In genomic region chr9:67040963-67041839, GRCm38 (mm10) we compare ENCODE assay signal across 8 mouse cellular contexts. TPM values are rescaled to one million over a fixed set of nuclear protein-coding genes. Genes with fewer than 3 reads are reported as not detected.
DNase-seq lines count a peak whose midpoint lies in the region; ATAC-seq lines count a peak whose summit lies in the region.

No protein-coding gene starts in this region.

- DNase-seq in heart, adult 8-10 months (ENCODE audit: low spot score) = peak; percentile 40
- no peak for DNase-seq in heart, postnatal 36 days
- DNase-seq in midbrain, embryonic 11.5 days (ENCODE audit: low spot score, missing footprints) = peak; percentile 87
- DNase-seq in gastrocnemius, adult 8-10 months (ENCODE audit: low spot score in 2 of 2) = no peak
- DNase-seq in thymus, postnatal 25 days = no peak
- no peak for DNase-seq in adrenal gland, adult 8-10 months

- no peaks in the 10 kb centered on the region for H3K9me3 ChIP-seq in embryonic facial prominence, embryonic 13.5 days
- no peaks in the 10 kb centered on the region for H3K9me3 ChIP-seq in kidney, embryonic 16.5 days (ENCODE audit: low read length)
- H3K9me3 ChIP-seq in midbrain, embryonic 11.5 days (ENCODE audit: control insufficient read depth, low read length) = no peaks in the 10 kb centered on the region

- no peak overlapping the region for H3K9ac ChIP-seq in embryonic facial prominence, embryonic 13.5 days
- peak overlapping the region; percentile 53 for H3K9ac ChIP-seq in kidney, embryonic 16.5 days (replicated peaks; ENCODE audit: low read length)
- 0 out of 2 replicates have a peak overlapping the region, but pooled peaks have one; percentile 22 for H3K9ac ChIP-seq in midbrain, embryonic 11.5 days (ENCODE audit: low read length)

- H3K4me3 ChIP-seq in embryonic facial prominence, embryonic 13.5 days = peak overlapping the region; percentile 75; the same call in 1 of the 2 replicates
- peak overlapping the region; percentile 76 for H3K4me3 ChIP-seq in kidney, embryonic 16.5 days (ENCODE audit: low read length)
- no peak overlapping the region for H3K4me3 ChIP-seq in midbrain, embryonic 11.5 days (ENCODE audit: low read depth, low read length)

- H3K27ac ChIP-seq in embryonic facial prominence, embryonic 13.5 days = no peak overlapping the region
- peak overlapping the region; percentile 77 for H3K27ac ChIP-seq in kidney, embryonic 16.5 days (ENCODE audit: low read length)
- no peak overlapping the region for H3K27ac ChIP-seq in midbrain, embryonic 11.5 days (ENCODE audit: low read depth, low read length)

- no peak for ATAC-seq in embryonic facial prominence, embryonic 13.5 days (ENCODE audit: insufficient number of reproducible peaks, insufficient read depth, low FRiP score, low TSS enrichment, low read depth)
- ATAC-seq in kidney, embryonic 16.5 days (ENCODE audit: low FRiP score, low TSS enrichment) = no peak
- no peak for ATAC-seq in midbrain, embryonic 11.5 days (ENCODE audit: low FRiP score)

- peak overlapping the region; percentile 92 for H3K4me2 ChIP-seq in embryonic facial prominence, embryonic 13.5 days
- peak overlapping the region; percentile 70 for H3K4me2 ChIP-seq in kidney, embryonic 16.5 days (replicated peaks; ENCODE audit: low read depth, low read length)
- peak overlapping the region; percentile 6; the same call in 1 of the 2 replicates for H3K4me2 ChIP-seq in midbrain, embryonic 11.5 days

- H3K27me3 ChIP-seq in embryonic facial prominence, embryonic 13.5 days = no peaks in the 10 kb centered on the region
- no peaks in the 10 kb centered on the region for H3K27me3 ChIP-seq in kidney, embryonic 16.5 days (ENCODE audit: insufficient read depth, low read length)
- H3K27me3 ChIP-seq in midbrain, embryonic 11.5 days (ENCODE audit: control insufficient read depth, insufficient read depth, low read length) = no peaks in the 10 kb centered on the region

- WGBS in embryonic facial prominence, embryonic 13.5 days = 34% methylated on average over 4 of the region's 4 CpGs
- 26% methylated on average over 4 of the region's 4 CpGs for WGBS in kidney, embryonic 16.5 days
- whole genome bisulfite sequencing in midbrain, embryonic 11.5 days = 65% methylated on average over 4 of the region's 4 CpGs

- H3K36me3 ChIP-seq in embryonic facial prominence, embryonic 13.5 days = peaks cover 46% of the 10 kb centered on the region
- peaks cover 3% of the 10 kb centered on the region for H3K36me3 ChIP-seq in kidney, embryonic 16.5 days (ENCODE audit: insufficient read depth, low read length)
- peaks cover under 1% of the 10 kb centered on the region; the same call in 1 of the 2 replicates for H3K36me3 ChIP-seq in midbrain, embryonic 11.5 days (ENCODE audit: control insufficient read depth, insufficient read depth, low read length)

- intact Hi-C loops in heart, postnatal 36 days (cut with DNase I) = loop anchor here (10.0 kb wide), 2 partner anchors 246 to 396 kb away; partner anchors contain the start of genes Aph1b and Gm10647

- peaks cover 75% of the 10 kb centered on the region for H3K4me1 ChIP-seq in embryonic facial prominence, embryonic 13.5 days
- peaks cover 69% of the 10 kb centered on the region for H3K4me1 ChIP-seq in kidney, embryonic 16.5 days (ENCODE audit: insufficient read depth, low read length)
- H3K4me1 ChIP-seq in midbrain, embryonic 11.5 days (ENCODE audit: control insufficient read depth, insufficient read depth, low read length) = peaks cover 31% of the 10 kb centered on the region

RNA-seq across cellular contexts. Expression of gene Tpm1, which starts 8.0 kb away (rescaled TPM):
- over 10,000 TPM in 3 of 4 experiments, 1,000 to 10,000 TPM in 1; 9,382 to 12,072 (median 10,190) TPM for total RNA-seq in heart, adult 8-10 months (2022)
- over 10,000 TPM; 11,452 to 11,878 TPM for total RNA-seq in heart, postnatal 36 days (2021)
- polyA plus RNA-seq in embryonic facial prominence, embryonic 13.5 days (2015; fragmentation: Nextera tagmentation; extraction: Ambion mirVana) = 818 and 902 TPM in 2 replicates
- 578 and 635 TPM in 2 replicates for polyA plus RNA-seq in kidney, embryonic 16.5 days (2015; fragmentation: Nextera tagmentation; extraction: Ambion mirVana)
- polyA plus RNA-seq in midbrain, embryonic 11.5 days (2014; fragmentation: Nextera tagmentation; extraction: Ambion mirVana) = 298 and 333 TPM in 2 replicates
- over 10,000 TPM; 24,112 to 28,307 (median 24,365) TPM for total RNA-seq in gastrocnemius, adult 8-10 months (2022)
- 100 to 1,000 TPM; 153 to 277 (median 212) TPM for total RNA-seq in adrenal gland, adult 8-10 months (2022)

Comparison
In these comparisons a context has a peak if more than half of its experiments do, and no peak if none do; other contexts are left out.
1. DNase-seq: peak in heart, adult 8-10 months (single experiment) and midbrain, embryonic 11.5 days (single experiment); none in heart, postnatal 36 days (0 of 2), gastrocnemius, adult 8-10 months (0 of 2), thymus, postnatal 25 days (single experiment) and adrenal gland, adult 8-10 months (single experiment).
2. H3K4me2 ChIP-seq: peak in every context shown above with its lines; median percentile 92 in embryonic facial prominence, embryonic 13.5 days; 70 in kidney, embryonic 16.5 days; 6 in midbrain, embryonic 11.5 days.
3. RNA of gene Tpm1, which starts 8.0 kb away (total RNA-seq): 24,112 to 28,307 TPM in gastrocnemius, adult 8-10 months, 11,452 to 11,878 TPM in heart, postnatal 36 days and 9,382 to 12,072 TPM in heart, adult 8-10 months; 153 to 277 TPM in adrenal gland, adult 8-10 months; every median in the first group is over 10 times any median in the second.